Mouse (Mus musculus) embryonic facial prominence, embryonic 11.5 days (tissue): ENCODE data around the gene Ms4a13. TPM values are rescaled to one million over a fixed set of nuclear protein-coding genes. Genes with fewer than 3 reads are reported as not detected.

Source experiments
- ATAC-seq: fragments of 200-750 bp; cut with Nextera tagmentation; replicated peaks from 2 replicates; pipeline ENCODE4 v1.8.0; 2017; ENCODE audit warnings: low read depth; ENCODE audit not compliant: insufficient number of reproducible peaks, low FRiP score, low TSS enrichment
- DNase-seq: peaks from one replicate; pipeline ENCODE4 v3.0.0-alpha.2; 2015; ENCODE audit warnings: low spot score
- H3K27ac ChIP-seq: fragments of 300-500 bp; sonication (generic); replicated peaks from 2 replicates; pipeline ENCODE4 v1.5.1; 2014; ENCODE audit warnings: mild to moderate bottlenecking, low read depth, low read length, control low read depth
- H3K27me3 ChIP-seq: fragments of 300-500 bp; sonication (generic); 2 replicates; pipeline ENCODE4 v1.6.1; 2014; ENCODE audit warnings: mild to moderate bottlenecking, low read length, moderate library complexity, mixed read lengths; ENCODE audit not compliant: control insufficient read depth, insufficient read depth
- H3K36me3 ChIP-seq: fragments of 300-500 bp; sonication (generic); replicated peaks from 2 replicates; pipeline ENCODE4 v1.6.1; 2014; ENCODE audit warnings: low read depth, mild to moderate bottlenecking, low read length, moderate library complexity, mixed read lengths; ENCODE audit not compliant: control insufficient read depth, insufficient read depth
- H3K4me1 ChIP-seq: fragments of 300-500 bp; sonication (generic); 2 replicates; pipeline ENCODE4 v1.6.1; 2014; ENCODE audit warnings: low read length, mixed read lengths; ENCODE audit not compliant: control insufficient read depth, insufficient read depth
- H3K4me2 ChIP-seq: fragments of 300-500 bp; sonication (generic); 2 replicates; pipeline ENCODE4 v1.6.1; 2014; ENCODE audit warnings: low read depth, mild to moderate bottlenecking, control low read depth, low read length, moderate library complexity
- H3K4me3 ChIP-seq: fragments of 300-500 bp; sonication (generic); 2 replicates; pipeline ENCODE4 v1.5.1; 2014; ENCODE audit warnings: low read depth, low read length, control low read depth
- H3K9ac ChIP-seq: fragments of 300-500 bp; sonication (generic); replicated peaks from 2 replicates; pipeline ENCODE4 v1.6.1; 2014; ENCODE audit warnings: mild to moderate bottlenecking, control low read depth, low read length
- H3K9me3 ChIP-seq: fragments of 300-500 bp; sonication (generic); replicated peaks from 2 replicates; pipeline ENCODE4 v1.6.1; 2016; ENCODE audit warnings: mild to moderate bottlenecking, low read length, inconsistent platforms, mixed read lengths; ENCODE audit not compliant: control insufficient read depth
- WGBS: fragments of 180-500 bp; shearing (Covaris S2); extraction: QIAGEN DNeasy Blood & Tissue Kit; methylation state at CpG from one replicate; pipeline ENCODE4 v1.1.7; 2014; 5-methylcytosine and 5-hydroxymethylcytosine counted together
- polyA plus RNA-seq: library from polyadenylated mRNA; unstranded; fragments of >200 nt; fragmentation: Nextera tagmentation; extraction: Ambion mirVana; gene quantifications from 2 replicates; pipeline ENCODE4 v1.2.1, GENCODE M21; 2014

Ms4a13 gene
- polyA plus RNA-seq, result not detected in 2 replicates

- ATAC-seq, result no peak
- WGBS, result 63% methylated on average over 12 of the region's 12 CpGs
- H3K9me3 ChIP-seq, result no peaks in the 10 kb centered on the region
Observed at GRCm38 (mm10) chr19:11196546-11196945, at the start of gene Ms4a13. Gene Ms4a13 (minus strand): TSS chr19:11196737.

GRCm38 (mm10) chr19:11244230-11244629 lies 47.7 kb upstream of the Ms4a13 start:
- Histone ChIP-seq H3K27ac (no peak overlapping the region), H3K9ac (no peak overlapping the region), H3K36me3 (no peaks in the 10 kb centered on the region), H3K4me3 (no peak overlapping the region), H3K4me1 (no peaks in the 10 kb centered on the region), H3K9me3 (no peaks in the 10 kb centered on the region), H3K27me3 (no peaks in the 10 kb centered on the region), H3K4me2 (no peak overlapping the region)
- DNase-seq (no peak), ATAC-seq (no peak)

More at GRCm38 (mm10) chr19:11196546-11196945, at the start of gene Ms4a13:
- H3K4me1 ChIP-seq, result no peaks in the 10 kb centered on the region
- DNase-seq, result no peak
- H3K36me3 ChIP-seq, result no peaks in the 10 kb centered on the region
- no peak within 1 kb of the TSS for H3K4me3 ChIP-seq
- no peak within 1 kb of the TSS for H3K27ac ChIP-seq
- no peak within 1 kb of the TSS for H3K4me2 ChIP-seq
- no peak within 1 kb of the TSS for H3K9ac ChIP-seq
- H3K27me3 ChIP-seq, result no peaks in the 10 kb centered on the region

- no peak overlapping the region for H3K27ac ChIP-seq
- WGBS, result 61% methylated on average over 5 of the region's 5 CpGs
- no peaks in the 10 kb centered on the region for H3K27me3 ChIP-seq
- no peaks in the 10 kb centered on the region for H3K36me3 ChIP-seq
- no peaks in the 10 kb centered on the region for H3K9me3 ChIP-seq
- ATAC-seq, result no peak
- no peak overlapping the region for H3K9ac ChIP-seq
- no peak overlapping the region for H3K4me2 ChIP-seq
- H3K4me3 ChIP-seq, result no peak overlapping the region
- no peak for DNase-seq
- H3K4me1 ChIP-seq, result no peaks in the 10 kb centered on the region
Observed at GRCm38 (mm10) chr19:11242560-11242959, 46.0 kb upstream of the Ms4a13 start.

- H3K4me1 ChIP-seq, result no peaks in the 10 kb centered on the region
- no peak overlapping the region for H3K4me3 ChIP-seq
- DNase-seq (no peak), ATAC-seq (no peak)
- H3K36me3 ChIP-seq, result no peaks in the 10 kb centered on the region
- H3K9ac ChIP-seq, result no peak overlapping the region
- no peaks in the 10 kb centered on the region for H3K27me3 ChIP-seq
- no peak overlapping the region for H3K27ac ChIP-seq
- H3K9me3 ChIP-seq, result no peaks in the 10 kb centered on the region
- no peak overlapping the region for H3K4me2 ChIP-seq
Observed at GRCm38 (mm10) chr19:11235820-11236219, 39.3 kb upstream of the Ms4a13 start.

GRCm38 (mm10) chr19:11234921-11235735 lies 38.6 kb upstream of the Ms4a13 start:
- no peaks in the 10 kb centered on the region for H3K36me3 ChIP-seq
- H3K4me2 ChIP-seq, result no peak overlapping the region
- H3K4me1 ChIP-seq, result no peaks in the 10 kb centered on the region
- DNase-seq (no peak), ATAC-seq (no peak)
- no peaks in the 10 kb centered on the region for H3K27me3 ChIP-seq
- H3K9me3 ChIP-seq, result no peaks in the 10 kb centered on the region
- H3K9ac ChIP-seq, result no peak overlapping the region
- no peak overlapping the region for H3K4me3 ChIP-seq
- H3K27ac ChIP-seq, result no peak overlapping the region
- 70% methylated on average over 5 of the region's 5 CpGs for WGBS

GRCm38 (mm10) chr19:11234244-11234643 lies 37.7 kb upstream of the Ms4a13 start:
- H3K9ac ChIP-seq, result no peak overlapping the region
- DNase-seq (no peak), ATAC-seq (no peak)
- H3K9me3 ChIP-seq, result no peaks in the 10 kb centered on the region
- no peak overlapping the region for H3K27ac ChIP-seq
- H3K4me1 ChIP-seq, result no peaks in the 10 kb centered on the region
- no peaks in the 10 kb centered on the region for H3K27me3 ChIP-seq
- no peaks in the 10 kb centered on the region for H3K36me3 ChIP-seq
- H3K4me3 ChIP-seq, result no peak overlapping the region
- H3K4me2 ChIP-seq, result no peak overlapping the region
- 79% methylated on average over 5 of the region's 5 CpGs for WGBS

- no peak for DNase-seq
- Histone ChIP-seq H3K4me1 (no peaks in the 10 kb centered on the region), H3K4me3 (no peak within 1 kb of the TSS), H3K9ac (no peak within 1 kb of the TSS), H3K27me3 (no peaks in the 10 kb centered on the region), H3K27ac (no peak within 1 kb of the TSS), H3K4me2 (no peak within 1 kb of the TSS), H3K36me3 (no peaks in the 10 kb centered on the region), H3K9me3 (no peaks in the 10 kb centered on the region)
- ATAC-seq, result no peak
- 72% methylated on average over 5 of the region's 5 CpGs for WGBS
Observed at GRCm38 (mm10) chr19:11232348-11232747, 35.8 kb upstream of the Ms4a13 start, which contains the start of gene Ms4a12. Gene Ms4a12 (minus strand): TSS chr19:11232448.

- no peak overlapping the region for H3K9ac ChIP-seq
- 76% methylated on average over 1 of the region's 1 CpGs for WGBS
- no peaks in the 10 kb centered on the region for H3K9me3 ChIP-seq
- H3K36me3 ChIP-seq, result no peaks in the 10 kb centered on the region
- ATAC-seq (no peak), DNase-seq (no peak)
- no peaks in the 10 kb centered on the region for H3K4me1 ChIP-seq
- H3K4me2 ChIP-seq, result no peak overlapping the region
- no peak overlapping the region for H3K4me3 ChIP-seq
- H3K27ac ChIP-seq, result no peak overlapping the region
- H3K27me3 ChIP-seq, result no peaks in the 10 kb centered on the region
Observed at GRCm38 (mm10) chr19:11192552-11192951, 4.0 kb downstream of the Ms4a13 start.
